ENCODE assay signal across 11 mouse cellular contexts in the genomic region with DNA sequence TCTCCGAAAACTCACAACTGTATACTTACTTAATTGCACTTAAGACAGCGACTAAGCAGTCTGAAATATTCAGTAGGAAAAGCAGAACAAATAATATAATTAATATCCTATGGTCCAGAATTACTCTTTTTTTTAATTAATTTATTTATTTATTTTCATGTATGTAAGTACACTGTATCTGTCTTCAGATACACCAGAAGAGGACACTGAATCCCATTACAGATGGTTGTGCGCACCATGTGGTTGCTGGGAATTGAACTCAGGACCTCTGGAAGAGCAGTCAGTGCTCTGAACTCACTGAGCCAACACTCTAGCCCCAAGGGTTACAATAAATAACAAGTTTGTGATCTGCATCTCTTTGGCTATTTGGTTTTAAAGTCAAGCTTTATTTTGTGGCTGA. TPM values are rescaled to one million over a fixed set of nuclear protein-coding genes. Genes with fewer than 3 reads are reported as not detected.
A peak's percentile ranks its signal among the peaks of the same experiment; 100 is the strongest.
DNase-seq lines count a peak whose midpoint lies in the region; ATAC-seq and TF ChIP-seq lines count a peak whose summit lies in the region.
"Had no signal": no experiment of that assay in that cellular context is flagged by ENCODE, and none has a peak within 500 bp of the region (broad histone marks: within the 10 kb centered on the region; RNA-seq: fewer than 3 reads in every experiment).

No protein-coding gene starts in this region.

- H3K36me3 ChIP-seq in kidney, embryonic 15.5 days: no peaks in the 10 kb centered on the region
- H3K36me3 ChIP-seq in kidney, adult 2 months (ENCODE audit: control insufficient read depth, insufficient read depth, low read length): no peaks in the 10 kb centered on the region
- no peaks in the 10 kb centered on the region for H3K36me3 ChIP-seq in forebrain, embryonic 11.5 days (ENCODE audit: control insufficient read depth, insufficient read depth, low read length)
- no peaks in the 10 kb centered on the region for H3K36me3 ChIP-seq in hindbrain, embryonic 14.5 days (replicated peaks; ENCODE audit: control insufficient read depth, insufficient read depth)
- H3K36me3 ChIP-seq in midbrain, embryonic 13.5 days: no peaks in the 10 kb centered on the region
- H3K36me3 ChIP-seq: liver, embryonic 15.5 days had no signal

- no peak overlapping the region for H3K4me3 ChIP-seq in kidney, embryonic 15.5 days (replicated peaks)
- no peak overlapping the region for H3K4me3 ChIP-seq in kidney, adult 2 months (ENCODE audit: insufficient read depth, low read depth, low read length)
- no peak overlapping the region for H3K4me3 ChIP-seq in forebrain, embryonic 11.5 days (ENCODE audit: low read depth, low read length)
- peak overlapping the region; percentile 63 for H3K4me3 ChIP-seq in hindbrain, embryonic 14.5 days (replicated peaks; ENCODE audit: low read length)
- H3K4me3 ChIP-seq in midbrain, embryonic 13.5 days (replicated peaks): peak overlapping the region; percentile 66

- DNase-seq in kidney, adult 2 months: no peak
- no peak for DNase-seq in forebrain, embryonic 11.5 days (ENCODE audit: low spot score)
- DNase-seq in hindbrain, embryonic 14.5 days (ENCODE audit: low spot score): no peak
- DNase-seq in right cerebral cortex, adult 2 months (ENCODE audit: low spot score in 2 of 2): no peak
- DNase-seq: gastrocnemius, postnatal 36 days had no signal

- no peak for ATAC-seq in kidney, embryonic 15.5 days (replicated peaks; ENCODE audit: low FRiP score)
- ATAC-seq in forebrain, embryonic 11.5 days (replicated peaks; ENCODE audit: low FRiP score): no peak; the same call in 1 of the 2 replicates
- no peak for ATAC-seq in hindbrain, embryonic 14.5 days (ENCODE audit: low FRiP score)
- peak; percentile 37; the same call in 1 of the 2 replicates for ATAC-seq in midbrain, embryonic 13.5 days
- no peak for ATAC-seq in megakaryocyte-erythroid progenitor cell, adult 5-6 weeks (replicated peaks; ENCODE audit: low FRiP score, low TSS enrichment, poor library complexity, severe bottlenecking)
- ATAC-seq in monocyte, adult 5-6 weeks (replicated peaks; ENCODE audit: insufficient number of reproducible peaks, low FRiP score, low TSS enrichment, poor library complexity, severe bottlenecking): no peak

- TF ChIP-seq CTCF in kidney, adult 2 months (conservative IDR thresholded peaks at IDR 0.05; ENCODE audit: insufficient read depth, insufficient read length, low read depth, low read length): no peak

- no peak overlapping the region for H3K27ac ChIP-seq in kidney, embryonic 15.5 days
- no peak overlapping the region for H3K27ac ChIP-seq in kidney, adult 2 months (ENCODE audit: insufficient read depth, low read depth, low read length)
- H3K27ac ChIP-seq in forebrain, embryonic 11.5 days (ENCODE audit: low read depth, low read length): no peak overlapping the region
- H3K27ac ChIP-seq in hindbrain, embryonic 14.5 days: no peak overlapping the region
- no peak overlapping the region for H3K27ac ChIP-seq in midbrain, embryonic 13.5 days
- H3K27ac ChIP-seq: liver, embryonic 15.5 days had no signal

- H3K9ac ChIP-seq in kidney, embryonic 15.5 days: no peak overlapping the region
- H3K9ac ChIP-seq in forebrain, embryonic 11.5 days (ENCODE audit: low read length): no peak overlapping the region
- H3K9ac ChIP-seq in hindbrain, embryonic 14.5 days: peak overlapping the region; percentile 68
- H3K9ac ChIP-seq in midbrain, embryonic 13.5 days (replicated peaks): no peak overlapping the region
- H3K9ac ChIP-seq: liver, embryonic 15.5 days had no signal

- no peaks in the 10 kb centered on the region for H3K27me3 ChIP-seq in kidney, embryonic 15.5 days
- no peaks in the 10 kb centered on the region for H3K27me3 ChIP-seq in kidney, adult 2 months (replicated peaks; ENCODE audit: control insufficient read depth, insufficient read depth, low read length)
- no peaks in the 10 kb centered on the region for H3K27me3 ChIP-seq in forebrain, embryonic 11.5 days (ENCODE audit: control insufficient read depth, insufficient read depth, low read length)
- no peaks in the 10 kb centered on the region for H3K27me3 ChIP-seq in hindbrain, embryonic 14.5 days (ENCODE audit: control insufficient read depth, insufficient read depth, low read length)
- no peaks in the 10 kb centered on the region for H3K27me3 ChIP-seq in midbrain, embryonic 13.5 days
- H3K27me3 ChIP-seq: liver, embryonic 15.5 days had no signal

- peaks cover 7% of the 10 kb centered on the region for H3K4me1 ChIP-seq in kidney, embryonic 15.5 days
- 0 out of 2 replicates have a peak, but pooled peaks cover 4% of the 10 kb centered on the region for H3K4me1 ChIP-seq in kidney, adult 2 months (ENCODE audit: control insufficient read depth, insufficient read depth, low read length)
- no peaks in the 10 kb centered on the region; the same call in 1 of the 2 replicates for H3K4me1 ChIP-seq in forebrain, embryonic 11.5 days (replicated peaks; ENCODE audit: control insufficient read depth, insufficient read depth, low read length)
- peaks cover 3% of the 10 kb centered on the region; the same call in 1 of the 2 replicates for H3K4me1 ChIP-seq in hindbrain, embryonic 14.5 days (replicated peaks; ENCODE audit: control insufficient read depth, insufficient read depth, low read length)
- 0 out of 2 replicates have a peak, but pooled peaks cover 3% of the 10 kb centered on the region for H3K4me1 ChIP-seq in midbrain, embryonic 13.5 days (replicated peaks)

- 0 out of 2 replicates have a peak overlapping the region, but pooled peaks have one; percentile 76 for H3K4me2 ChIP-seq in kidney, embryonic 15.5 days
- peak overlapping the region; percentile 86; the same call in 1 of the 2 replicates for H3K4me2 ChIP-seq in forebrain, embryonic 11.5 days (ENCODE audit: low read depth, low read length, severe bottlenecking)
- H3K4me2 ChIP-seq in hindbrain, embryonic 14.5 days (replicated peaks): peak overlapping the region; percentile 76
- peak overlapping the region; percentile 86; the same call in 1 of the 2 replicates for H3K4me2 ChIP-seq in midbrain, embryonic 13.5 days (replicated peaks)

- no peaks in the 10 kb centered on the region for H3K9me3 ChIP-seq in kidney, embryonic 15.5 days (replicated peaks)
- no peaks in the 10 kb centered on the region for H3K9me3 ChIP-seq in forebrain, embryonic 11.5 days (ENCODE audit: control insufficient read depth, low read length)
- H3K9me3 ChIP-seq in hindbrain, embryonic 14.5 days (ENCODE audit: control insufficient read depth, low read length): no peaks in the 10 kb centered on the region
- no peaks in the 10 kb centered on the region for H3K9me3 ChIP-seq in midbrain, embryonic 13.5 days
- H3K9me3 ChIP-seq: liver, embryonic 15.5 days had no signal

- no peak for TF ChIP-seq POLR2A in kidney, adult 2 months (IDR thresholded peaks at IDR 0.05; ENCODE audit: low read depth, low read length)

- 84% methylated on average over 3 of the region's 3 CpGs for WGBS in kidney, embryonic 15.5 days
- 91% methylated on average over 3 of the region's 3 CpGs for WGBS in kidney, adult 2 months
- 83% methylated on average over 3 of the region's 3 CpGs for WGBS in forebrain, embryonic 11.5 days
- WGBS in hindbrain, embryonic 14.5 days: 83% methylated on average over 3 of the region's 3 CpGs
- 92% methylated on average over 3 of the region's 3 CpGs for WGBS in midbrain, embryonic 13.5 days

RNA-seq across cellular contexts. Expression of gene Spag6l, which starts 0.4 kb away (rescaled TPM):
- polyA plus RNA-seq in kidney, embryonic 15.5 days (2015; fragmentation: Nextera tagmentation; extraction: Ambion mirVana): 0.48 and 0.51 TPM in 2 replicates
- polyA plus RNA-seq in kidney, adult 2 months (2012; rRNA removed): 0.72 and 1.1 TPM in 2 replicates
- 1.4 and 2.3 TPM in 2 replicates for polyA plus RNA-seq in forebrain, embryonic 11.5 days (2014; fragmentation: Nextera tagmentation; extraction: Ambion mirVana)
- 18.3 and 21.6 TPM in 2 replicates for polyA plus RNA-seq in hindbrain, embryonic 14.5 days (2014; fragmentation: Nextera tagmentation; extraction: Ambion mirVana)
- 11.4 and 11.8 TPM in 2 replicates for polyA plus RNA-seq in midbrain, embryonic 13.5 days (2015; fragmentation: Nextera tagmentation; extraction: Ambion mirVana)
- total RNA-seq in megakaryocyte-erythroid progenitor cell, adult 5-6 weeks (2014; fragmentation: Nextera tagmentation): 1.4 and 1.6 TPM in 2 replicates
- 1.1 and 4.2 TPM in 2 replicates for total RNA-seq in megakaryocyte-erythroid progenitor cell, adult 5-6 weeks (2017)
- 1.7 TPM in 1 of 3 replicates, not detected in the others for total RNA-seq in monocyte, adult 5-6 weeks (2017)
- total RNA-seq: gastrocnemius, postnatal 36 days had no signal
- polyA plus RNA-seq: liver, embryonic 15.5 days had no signal

RNA-seq across cellular contexts. Expression of gene Igll1, which starts 34.1 kb away (rescaled TPM):
- 0.19 and 0.61 TPM in 2 replicates for polyA plus RNA-seq in kidney, embryonic 15.5 days (2015; fragmentation: Nextera tagmentation; extraction: Ambion mirVana)
- 0.27 and 0.30 TPM in 2 replicates for polyA plus RNA-seq in kidney, adult 2 months (2012; rRNA removed)
- not detected in 2 replicates for polyA plus RNA-seq in forebrain, embryonic 11.5 days (2014; fragmentation: Nextera tagmentation; extraction: Ambion mirVana)
- polyA plus RNA-seq in hindbrain, embryonic 14.5 days (2014; fragmentation: Nextera tagmentation; extraction: Ambion mirVana): not detected in 2 replicates
- 0.21 and 0.24 TPM in 2 replicates for polyA plus RNA-seq in midbrain, embryonic 13.5 days (2015; fragmentation: Nextera tagmentation; extraction: Ambion mirVana)
- 1.0 and 71.4 TPM in 2 replicates for total RNA-seq in megakaryocyte-erythroid progenitor cell, adult 5-6 weeks (2014; fragmentation: Nextera tagmentation)
- total RNA-seq in megakaryocyte-erythroid progenitor cell, adult 5-6 weeks (2017): 3.1 TPM in 1 of 2 replicates, not detected in the other
- not detected in 3 replicates for total RNA-seq in monocyte, adult 5-6 weeks (2017)
- total RNA-seq: gastrocnemius, postnatal 36 days had no signal
- polyA plus RNA-seq: embryonic facial prominence, embryonic 11.5 days had no signal

RNA-seq across cellular contexts. Expression of gene Top3b, which starts 40.9 kb away (rescaled TPM):
- 62.8 and 74.7 TPM in 2 replicates for polyA plus RNA-seq in kidney, embryonic 15.5 days (2015; fragmentation: Nextera tagmentation; extraction: Ambion mirVana)
- polyA plus RNA-seq in kidney, adult 2 months (2012; rRNA removed): 93.6 and 105 TPM in 2 replicates
- polyA plus RNA-seq in forebrain, embryonic 11.5 days (2014; fragmentation: Nextera tagmentation; extraction: Ambion mirVana): 70.3 and 75.7 TPM in 2 replicates
- 63.5 and 77.7 TPM in 2 replicates for polyA plus RNA-seq in hindbrain, embryonic 14.5 days (2014; fragmentation: Nextera tagmentation; extraction: Ambion mirVana)
- 73.7 and 76.4 TPM in 2 replicates for polyA plus RNA-seq in midbrain, embryonic 13.5 days (2015; fragmentation: Nextera tagmentation; extraction: Ambion mirVana)
- total RNA-seq in megakaryocyte-erythroid progenitor cell, adult 5-6 weeks (2014; fragmentation: Nextera tagmentation): 123 and 133 TPM in 2 replicates
- 58.7 and 59.0 TPM in 2 replicates for total RNA-seq in megakaryocyte-erythroid progenitor cell, adult 5-6 weeks (2017)
- total RNA-seq in monocyte, adult 5-6 weeks (2017): 56.2 to 96.3 TPM (median 60.3 TPM) in 3 replicates

RNA-seq across cellular contexts. Expression of gene Vpreb1, which starts 41.0 kb away (rescaled TPM):
- 1.9 and 3.0 TPM in 2 replicates for polyA plus RNA-seq in kidney, embryonic 15.5 days (2015; fragmentation: Nextera tagmentation; extraction: Ambion mirVana)
- 15.2 and 15.7 TPM in 2 replicates for polyA plus RNA-seq in kidney, adult 2 months (2012; rRNA removed)
- 0.63 and 1.3 TPM in 2 replicates for polyA plus RNA-seq in forebrain, embryonic 11.5 days (2014; fragmentation: Nextera tagmentation; extraction: Ambion mirVana)
- 0.80 TPM in 1 of 2 replicates, not detected in the other for polyA plus RNA-seq in hindbrain, embryonic 14.5 days (2014; fragmentation: Nextera tagmentation; extraction: Ambion mirVana)
- polyA plus RNA-seq in midbrain, embryonic 13.5 days (2015; fragmentation: Nextera tagmentation; extraction: Ambion mirVana): 1.5 and 1.6 TPM in 2 replicates
- 70.5 TPM in 1 of 2 replicates, not detected in the other for total RNA-seq in megakaryocyte-erythroid progenitor cell, adult 5-6 weeks (2014; fragmentation: Nextera tagmentation)
- 0.91 TPM in 1 of 2 replicates, not detected in the other for total RNA-seq in megakaryocyte-erythroid progenitor cell, adult 5-6 weeks (2017)
- total RNA-seq in monocyte, adult 5-6 weeks (2017): 0.68 TPM in 1 of 3 replicates, not detected in the others
- total RNA-seq: gastrocnemius, postnatal 36 days had no signal

Comparison
In these comparisons a context has a peak if more than half of its experiments do, and no peak if none do; other contexts are left out.
1. H3K4me3 ChIP-seq: peak in hindbrain, embryonic 14.5 days (single experiment) and midbrain, embryonic 13.5 days (single experiment); none in kidney, embryonic 15.5 days (single experiment), kidney, adult 2 months (single experiment) and forebrain, embryonic 11.5 days (single experiment).
2. Peak in every context shown above with its lines, with median percentiles within 50 percentile points of each other: H3K4me2 ChIP-seq.